Mouse (Mus musculus): ENCODE results near the gene Pde7b. TPM values are rescaled to one million over a fixed set of nuclear protein-coding genes. Genes with fewer than 3 reads are reported as not detected.
A peak's percentile ranks its signal among the peaks of the same experiment; 100 is the strongest.

Gene Pde7b
- polyA plus RNA-seq, 1 experiment from 2014 or later: 5.2 TPM

- 55% methylated on average over 8 of the region's 8 CpGs for WGBS
- Histone ChIP-seq H3K36me3 (ENCODE audit: control insufficient read depth, insufficient read depth, low read length) (no peaks in the 10 kb centered on the region), H3K9me3 (ENCODE audit: control insufficient read depth, low read length) (no peaks in the 10 kb centered on the region), H3K4me2 (replicated peaks; ENCODE audit: low read depth, low read length) (peak overlapping the region; percentile 64), H3K27me3 (ENCODE audit: control insufficient read depth, insufficient read depth, low read length) (no peaks in the 10 kb centered on the region), H3K4me3 (ENCODE audit: low read length) (peak overlapping the region; percentile 34; the same call in 1 of the 2 replicates), H3K27ac (ENCODE audit: low read depth, low read length) (no peak overlapping the region), H3K4me1 (ENCODE audit: control insufficient read depth, insufficient read depth, low read length) (peaks cover 22% of the 10 kb centered on the region), H3K9ac (ENCODE audit: low read depth, low read length) (no peak overlapping the region)
- ATAC-seq (ENCODE audit: low FRiP score, low TSS enrichment): peak; percentile 51; the same call in 1 of the 2 replicates
These were observed 606 bp upstream of the Pde7b start for GRCm38 (mm10) chr10:20725384-20725983.

DNA sequence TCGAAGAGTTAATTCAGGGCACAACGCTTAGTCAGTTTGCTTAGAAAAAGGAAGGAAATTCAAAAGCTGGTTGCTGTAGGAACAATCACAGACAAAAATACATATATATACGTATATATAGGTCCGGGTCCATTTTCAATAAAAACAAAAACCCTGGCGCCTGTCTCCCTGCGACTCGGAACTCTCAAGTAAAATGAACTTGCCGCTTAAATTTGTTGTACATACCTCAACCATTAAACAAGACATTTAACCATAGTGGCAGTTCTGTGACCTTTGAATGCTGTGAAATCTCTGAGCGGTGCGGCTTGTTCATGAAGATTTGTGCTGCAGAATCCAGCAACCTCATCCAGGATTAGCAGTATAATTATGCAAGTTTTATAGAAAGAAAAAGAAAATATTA is 427 bp downstream of the Pde7b start:
- H3K27ac ChIP-seq (ENCODE audit: low read depth, low read length): no peak overlapping the region
- H3K4me2 ChIP-seq (replicated peaks; ENCODE audit: low read depth, low read length): peak overlapping the region; percentile 64
- peaks cover 22% of the 10 kb centered on the region for H3K4me1 ChIP-seq (ENCODE audit: control insufficient read depth, insufficient read depth, low read length)
- H3K9ac ChIP-seq (ENCODE audit: low read depth, low read length): peak overlapping the region; percentile 34
- no peak for ATAC-seq (ENCODE audit: low FRiP score, low TSS enrichment)
- no peaks in the 10 kb centered on the region for H3K9me3 ChIP-seq (ENCODE audit: control insufficient read depth, low read length)
- 23% methylated on average over 10 of the region's 10 CpGs for WGBS
- H3K36me3 ChIP-seq (ENCODE audit: control insufficient read depth, insufficient read depth, low read length): no peaks in the 10 kb centered on the region
- H3K27me3 ChIP-seq (ENCODE audit: control insufficient read depth, insufficient read depth, low read length): no peaks in the 10 kb centered on the region
- peak overlapping the region; percentile 34 for H3K4me3 ChIP-seq (ENCODE audit: low read length)

DNA sequence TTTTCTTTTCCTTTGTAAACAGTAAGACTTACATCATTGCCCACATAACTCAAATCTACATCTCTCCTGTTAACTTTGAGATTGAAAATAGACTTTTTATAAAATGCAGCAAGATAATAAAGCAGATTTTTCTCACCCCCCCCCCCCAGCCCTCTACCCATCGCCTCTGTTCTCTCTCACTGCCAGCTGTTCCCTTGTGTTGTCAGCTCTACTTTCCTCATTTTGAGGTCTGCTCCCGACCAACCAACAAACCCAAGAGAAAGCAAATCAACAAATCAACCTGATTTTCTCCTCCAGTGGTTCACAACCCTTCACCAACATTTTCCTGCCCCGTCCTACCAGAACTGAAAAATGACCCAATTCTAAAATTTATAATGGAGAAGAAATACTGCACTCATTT is 916 bp downstream of the Pde7b start:
- Histone ChIP-seq H3K27me3 (ENCODE audit: control insufficient read depth, insufficient read depth, low read length) (no peaks in the 10 kb centered on the region), H3K4me3 (ENCODE audit: low read length) (peak overlapping the region; percentile 34), H3K9me3 (ENCODE audit: control insufficient read depth, low read length) (no peaks in the 10 kb centered on the region), H3K36me3 (ENCODE audit: control insufficient read depth, insufficient read depth, low read length) (no peaks in the 10 kb centered on the region), H3K27ac (ENCODE audit: low read depth, low read length) (no peak overlapping the region), H3K4me1 (ENCODE audit: control insufficient read depth, insufficient read depth, low read length) (peaks cover 22% of the 10 kb centered on the region), H3K4me2 (replicated peaks; ENCODE audit: low read depth, low read length) (peak overlapping the region; percentile 64), H3K9ac (ENCODE audit: low read depth, low read length) (peak overlapping the region; percentile 34; the same call in 1 of the 2 replicates)
- WGBS: 5% methylated on average over 3 of the region's 3 CpGs
- ATAC-seq (ENCODE audit: low FRiP score, low TSS enrichment): no peak

DNA sequence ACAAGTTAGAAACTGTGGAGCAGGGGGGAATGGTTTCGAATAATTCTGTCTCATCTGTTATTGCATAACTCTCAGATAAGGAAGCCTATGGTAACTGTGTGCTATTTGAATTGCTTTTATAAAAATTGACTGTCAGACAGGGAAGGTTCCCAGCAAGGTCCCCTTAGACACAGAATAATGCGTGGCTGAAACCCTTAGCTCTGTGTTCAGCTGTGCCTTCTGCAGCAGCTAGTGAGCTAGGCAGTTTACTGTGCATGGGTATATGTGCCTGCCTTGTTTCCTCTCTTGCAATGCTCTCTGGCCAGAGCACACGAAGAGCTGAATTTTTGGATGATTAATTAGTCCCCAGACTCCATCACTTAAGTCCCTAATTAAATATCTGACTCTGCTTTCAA is 1.4 kb downstream of the Pde7b start:
- H3K27me3 ChIP-seq (ENCODE audit: control insufficient read depth, insufficient read depth, low read length): no peaks in the 10 kb centered on the region
- no peak overlapping the region for H3K9ac ChIP-seq (ENCODE audit: low read depth, low read length)
- 38% methylated on average over 3 of the region's 3 CpGs for whole genome bisulfite sequencing
- H3K4me1 ChIP-seq (ENCODE audit: control insufficient read depth, insufficient read depth, low read length): peaks cover 22% of the 10 kb centered on the region
- H3K27ac ChIP-seq (ENCODE audit: low read depth, low read length): no peak overlapping the region
- H3K36me3 ChIP-seq (ENCODE audit: control insufficient read depth, insufficient read depth, low read length): no peaks in the 10 kb centered on the region
- no peak for ATAC-seq (ENCODE audit: low FRiP score, low TSS enrichment)
- H3K4me3 ChIP-seq (ENCODE audit: low read length): peak overlapping the region; percentile 34; the same call in 1 of the 2 replicates
- H3K9me3 ChIP-seq (ENCODE audit: control insufficient read depth, low read length): no peaks in the 10 kb centered on the region
- H3K4me2 ChIP-seq (replicated peaks; ENCODE audit: low read depth, low read length): peak overlapping the region; percentile 64

DNA sequence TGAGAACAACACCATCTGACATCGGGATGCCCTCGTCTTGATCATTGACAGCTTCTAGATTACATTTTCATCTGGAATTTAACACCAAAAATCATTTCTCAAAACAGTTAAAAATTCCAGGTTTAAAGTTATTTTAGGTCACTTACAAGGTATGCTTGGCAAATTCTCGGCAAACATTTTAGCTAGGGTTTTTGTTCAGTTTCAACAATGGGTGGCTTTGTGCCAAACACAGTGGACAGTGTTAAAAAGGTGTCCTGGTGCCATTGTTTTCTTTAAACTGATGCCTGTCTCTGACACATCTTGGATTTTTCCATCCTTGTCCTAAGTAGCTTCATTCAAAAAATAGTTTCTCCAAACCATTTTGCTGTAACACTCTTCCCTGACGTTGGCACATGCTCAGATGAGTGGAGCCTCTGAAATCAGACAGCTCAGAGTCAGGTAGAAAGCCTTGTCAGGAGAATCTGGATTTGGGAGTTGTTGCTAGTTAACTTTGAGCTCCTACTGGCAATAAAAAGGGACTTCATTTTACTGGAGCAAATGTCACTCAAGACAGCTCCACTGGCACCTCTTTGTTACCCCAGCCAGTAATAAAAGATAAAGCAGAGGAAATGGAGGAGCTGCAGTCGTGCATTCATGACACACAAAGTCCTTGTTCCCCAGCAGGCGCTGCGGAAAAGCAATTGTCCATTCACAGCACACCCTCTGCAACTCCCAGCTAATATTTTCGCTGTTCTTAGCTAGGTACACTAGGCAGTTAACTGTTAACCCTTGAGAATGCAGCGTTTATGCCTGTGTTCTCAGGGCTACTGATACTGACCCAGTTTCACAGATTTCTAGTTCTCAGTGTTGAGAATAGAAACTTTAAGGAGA is 2.0 kb downstream of the Pde7b start:
- Histone ChIP-seq H3K27ac (ENCODE audit: low read depth, low read length) (no peak overlapping the region), H3K27me3 (ENCODE audit: control insufficient read depth, insufficient read depth, low read length) (no peaks in the 10 kb centered on the region), H3K4me2 (replicated peaks; ENCODE audit: low read depth, low read length) (peak overlapping the region; percentile 64), H3K4me3 (ENCODE audit: low read length) (peak overlapping the region; percentile 34; the same call in 1 of the 2 replicates), H3K36me3 (ENCODE audit: control insufficient read depth, insufficient read depth, low read length) (no peaks in the 10 kb centered on the region), H3K4me1 (ENCODE audit: control insufficient read depth, insufficient read depth, low read length) (peaks cover 22% of the 10 kb centered on the region), H3K9me3 (ENCODE audit: control insufficient read depth, low read length) (no peaks in the 10 kb centered on the region), H3K9ac (ENCODE audit: low read depth, low read length) (no peak overlapping the region; the same call in 1 of the 2 replicates)
- no peak for ATAC-seq (ENCODE audit: low FRiP score, low TSS enrichment)
- WGBS: 33% methylated on average over 9 of the region's 9 CpGs

DNA sequence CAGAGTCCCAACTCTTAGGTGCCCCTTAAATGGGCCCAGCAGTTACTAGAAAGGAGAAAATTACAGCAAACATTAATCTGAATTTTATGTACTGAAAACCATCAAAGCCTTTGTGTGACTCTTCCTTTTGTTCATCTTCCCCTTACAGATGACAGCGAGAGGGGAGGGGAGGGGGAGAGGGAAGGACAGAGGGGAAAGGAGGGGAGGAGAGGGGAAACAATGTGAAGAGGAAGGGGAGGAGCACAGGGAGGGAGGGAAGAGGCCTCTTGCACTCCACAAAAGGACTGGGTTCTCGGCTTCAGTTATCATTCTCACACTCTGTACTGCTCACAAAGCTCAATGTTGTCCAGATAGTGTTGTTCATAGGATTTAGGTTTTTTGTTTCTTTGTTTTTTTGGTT is 5.7 kb downstream of the Pde7b start:
- no peak for ATAC-seq (ENCODE audit: low FRiP score, low TSS enrichment)
- no peaks in the 10 kb centered on the region for H3K9me3 ChIP-seq (ENCODE audit: control insufficient read depth, low read length)
- H3K36me3 ChIP-seq (ENCODE audit: control insufficient read depth, insufficient read depth, low read length): no peaks in the 10 kb centered on the region
- H3K4me1 ChIP-seq (ENCODE audit: control insufficient read depth, insufficient read depth, low read length): peaks cover 13% of the 10 kb centered on the region
- H3K9ac ChIP-seq (ENCODE audit: low read depth, low read length): no peak overlapping the region
- WGBS: 62% methylated on average over 2 of the region's 2 CpGs
- no peak overlapping the region for H3K27ac ChIP-seq (ENCODE audit: low read depth, low read length)
- H3K4me2 ChIP-seq (replicated peaks; ENCODE audit: low read depth, low read length): no peak overlapping the region
- no peak overlapping the region for H3K4me3 ChIP-seq (ENCODE audit: low read length)
- H3K27me3 ChIP-seq (ENCODE audit: control insufficient read depth, insufficient read depth, low read length): no peaks in the 10 kb centered on the region

GRCm38 (mm10) chr10:20700633-20701032 is 24.2 kb downstream of the Pde7b start:
- Histone ChIP-seq H3K9me3 (ENCODE audit: control insufficient read depth, low read length) (no peaks in the 10 kb centered on the region), H3K9ac (ENCODE audit: low read depth, low read length) (no peak overlapping the region), H3K36me3 (ENCODE audit: control insufficient read depth, insufficient read depth, low read length) (no peaks in the 10 kb centered on the region), H3K27ac (ENCODE audit: low read depth, low read length) (no peak overlapping the region), H3K4me3 (ENCODE audit: low read length) (no peak overlapping the region), H3K4me2 (replicated peaks; ENCODE audit: low read depth, low read length) (no peak overlapping the region), H3K27me3 (ENCODE audit: control insufficient read depth, insufficient read depth, low read length) (no peaks in the 10 kb centered on the region), H3K4me1 (ENCODE audit: control insufficient read depth, insufficient read depth, low read length) (no peaks in the 10 kb centered on the region)
- 62% methylated on average over 7 of the region's 7 CpGs for WGBS
- no peak for ATAC-seq (ENCODE audit: low FRiP score, low TSS enrichment)

- H3K4me3 ChIP-seq (ENCODE audit: low read length): no peak overlapping the region
- H3K4me1 ChIP-seq (ENCODE audit: control insufficient read depth, insufficient read depth, low read length): no peaks in the 10 kb centered on the region
- H3K9me3 ChIP-seq (ENCODE audit: control insufficient read depth, low read length): no peaks in the 10 kb centered on the region
- no peak overlapping the region for H3K27ac ChIP-seq (ENCODE audit: low read depth, low read length)
- no peaks in the 10 kb centered on the region for H3K36me3 ChIP-seq (ENCODE audit: control insufficient read depth, insufficient read depth, low read length)
- WGBS: 86% methylated on average over 9 of the region's 9 CpGs
- no peak overlapping the region for H3K4me2 ChIP-seq (replicated peaks; ENCODE audit: low read depth, low read length)
- H3K27me3 ChIP-seq (ENCODE audit: control insufficient read depth, insufficient read depth, low read length): no peaks in the 10 kb centered on the region
- H3K9ac ChIP-seq (ENCODE audit: low read depth, low read length): no peak overlapping the region
- no peak for ATAC-seq (ENCODE audit: low FRiP score, low TSS enrichment)
These were observed 25.0 kb downstream of the Pde7b start for GRCm38 (mm10) chr10:20699874-20700273.

GRCm38 (mm10) chr10:20695637-20696036 is 29.2 kb downstream of the Pde7b start:
- H3K4me1 ChIP-seq (ENCODE audit: control insufficient read depth, insufficient read depth, low read length): no peaks in the 10 kb centered on the region
- no peak overlapping the region for H3K4me2 ChIP-seq (replicated peaks; ENCODE audit: low read depth, low read length)
- H3K27ac ChIP-seq (ENCODE audit: low read depth, low read length): no peak overlapping the region
- no peak overlapping the region for H3K9ac ChIP-seq (ENCODE audit: low read depth, low read length)
- no peak for ATAC-seq (ENCODE audit: low FRiP score, low TSS enrichment)
- no peaks in the 10 kb centered on the region for H3K27me3 ChIP-seq (ENCODE audit: control insufficient read depth, insufficient read depth, low read length)
- H3K36me3 ChIP-seq (ENCODE audit: control insufficient read depth, insufficient read depth, low read length): no peaks in the 10 kb centered on the region
- no peak overlapping the region for H3K4me3 ChIP-seq (ENCODE audit: low read length)
- 89% methylated on average over 11 of the region's 11 CpGs for WGBS
- H3K9me3 ChIP-seq (ENCODE audit: control insufficient read depth, low read length): no peaks in the 10 kb centered on the region

All from kidney, embryonic 14.5 days (tissue).